Mouse (Mus musculus) olfactory bulb, adult 2 months (tissue): ENCODE results near the gene Rtl1.

Experiments used
- CTCF ChIP-seq: fragments of 200-500 bp; IDR thresholded peaks from 2 replicates; pipeline ENCODE4 v1.5.1; 2012; ENCODE audit warnings: low read depth, mild to moderate bottlenecking, low read length, moderate library complexity; ENCODE audit not compliant: insufficient read depth
- POLR2A ChIP-seq: fragments of 200-500 bp; IDR thresholded peaks from 2 replicates; pipeline ENCODE4 v1.6.1; 2012; ENCODE audit warnings: mild to moderate bottlenecking, low read depth, low read length, moderate library complexity; ENCODE audit not compliant: insufficient read depth

DNA sequence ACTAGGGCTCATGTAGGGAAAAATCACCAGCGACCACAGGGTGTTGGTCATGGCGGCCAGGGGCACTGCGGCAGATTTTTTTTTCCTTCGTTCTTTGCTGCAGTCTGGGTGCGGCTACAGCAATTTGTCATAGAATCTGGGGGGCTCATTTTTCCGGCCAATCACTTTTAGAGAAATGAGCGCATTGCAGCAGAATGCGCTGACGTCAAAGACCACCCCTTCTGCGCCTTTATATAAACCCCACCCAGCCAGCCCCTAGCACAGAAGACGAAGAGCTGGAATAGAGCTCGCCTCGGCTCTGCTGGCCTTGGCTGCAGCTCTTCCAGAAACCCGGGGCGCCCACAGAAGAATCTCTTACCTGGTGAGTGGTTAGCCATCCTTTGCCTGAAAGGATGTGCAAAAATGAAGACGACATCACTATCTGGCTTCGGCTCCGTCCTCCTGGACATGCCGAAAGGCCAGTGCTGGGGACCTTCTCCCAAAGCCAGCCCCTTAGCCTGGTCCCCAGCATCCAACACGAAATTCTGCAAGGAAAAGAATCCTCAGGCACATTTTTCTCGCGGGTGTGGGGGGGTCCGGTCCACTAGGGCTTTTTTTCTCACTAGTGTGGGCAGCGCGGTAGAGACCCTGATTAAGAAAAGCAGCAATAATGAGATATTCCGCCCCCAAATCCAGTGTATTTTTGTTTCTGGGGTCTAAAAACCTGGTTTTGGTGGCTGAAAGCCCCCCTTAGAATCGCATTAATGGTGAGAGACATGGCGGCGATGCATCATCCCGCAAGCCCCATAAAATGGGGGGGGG lies 59.2 kb downstream of the Rtl1 start:
- TF ChIP-seq CTCF: no peak
- peak; percentile 86 for TF ChIP-seq POLR2A
